ENCODE assay signal across 8 mouse cellular contexts in the genomic region with DNA sequence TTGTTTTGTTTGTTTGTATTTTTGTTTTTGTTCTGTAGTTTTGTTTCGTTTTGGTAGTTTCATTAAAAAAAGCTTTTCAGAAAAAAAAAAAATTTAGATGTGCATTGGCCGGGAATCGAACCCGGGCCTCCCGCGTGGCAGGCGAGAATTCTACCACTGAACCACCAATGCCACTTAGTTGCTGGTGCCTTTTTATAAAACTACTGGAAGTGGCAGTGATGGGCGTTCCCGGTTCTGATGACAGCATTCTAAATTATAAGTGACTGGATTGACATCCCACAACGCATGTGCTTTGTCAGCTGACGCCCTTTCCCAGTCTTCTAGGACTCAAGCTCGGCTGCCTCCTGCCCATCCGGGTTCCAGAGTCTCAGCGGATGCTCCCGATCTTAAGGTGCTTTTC. TPM values are rescaled to one million over a fixed set of nuclear protein-coding genes. Genes with fewer than 3 reads are reported as not detected.
DNase-seq lines count a peak whose midpoint lies in the region; ATAC-seq and TF ChIP-seq lines count a peak whose summit lies in the region.

No protein-coding gene starts in this region.

- H3K4me2 ChIP-seq in forebrain, embryonic 13.5 days: peak overlapping the region; percentile 77
- peak overlapping the region; percentile 76 for H3K4me2 ChIP-seq in midbrain, postnatal 0 days (ENCODE audit: low read depth, low read length, poor library complexity, severe bottlenecking)

- peak overlapping the region; percentile 80 for H3K4me3 ChIP-seq in bone marrow macrophage, adult 2 months (ENCODE audit: insufficient read depth, low read length)
- H3K4me3 ChIP-seq in forebrain, embryonic 13.5 days: peak overlapping the region; percentile 46
- peak overlapping the region; percentile 59 for H3K4me3 ChIP-seq in hindbrain, embryonic 10.5 days
- H3K4me3 ChIP-seq in midbrain, postnatal 0 days (ENCODE audit: low read depth, low read length): peak overlapping the region; percentile 45

- intact Hi-C loops in left cerebral cortex, postnatal 25 days (cut with DNase I): no loop called here
- intact Hi-C loops in left cerebral cortex, postnatal 4 days (cut with DNase I): no loop called here

- no peak for TF ChIP-seq POLR2A in bone marrow macrophage, adult 2 months (IDR thresholded peaks at IDR 0.05; ENCODE audit: borderline replicate concordance, low read depth, low read length)

- 9% methylated on average over 15 of the region's 15 CpGs for WGBS in forebrain, embryonic 13.5 days
- WGBS in hindbrain, embryonic 10.5 days: 12% methylated on average over 15 of the region's 15 CpGs
- WGBS in midbrain, postnatal 0 days: 8% methylated on average over 15 of the region's 15 CpGs

- DNase-seq in left cerebral cortex, postnatal 25 days (ENCODE audit: low spot score in 2 of 2): peak; percentile 33 to 53
- no peak for DNase-seq in left cerebral cortex, postnatal 4 days
- DNase-seq in hindbrain, embryonic 10.5 days (ENCODE audit: low spot score): peak; percentile 30
- DNase-seq in liver: peak; percentile 12
- peak; percentile 63 for DNase-seq in midbrain, postnatal 0 days (ENCODE audit: low spot score)
- no peak for DNase-seq in adipocyte (ENCODE audit: low spot score)

- ATAC-seq in forebrain, embryonic 13.5 days: peak; percentile 34
- peak; percentile 78 for ATAC-seq in midbrain, postnatal 0 days (ENCODE audit: low FRiP score)

- no peaks in the 10 kb centered on the region for H3K27me3 ChIP-seq in forebrain, embryonic 13.5 days
- H3K27me3 ChIP-seq in hindbrain, embryonic 10.5 days (ENCODE audit: insufficient read depth, poor library complexity, severe bottlenecking): no peaks in the 10 kb centered on the region
- H3K27me3 ChIP-seq in midbrain, postnatal 0 days (ENCODE audit: insufficient read depth, low read length): no peaks in the 10 kb centered on the region

- H3K9ac ChIP-seq in forebrain, embryonic 13.5 days: no peak overlapping the region
- no peak overlapping the region for H3K9ac ChIP-seq in midbrain, postnatal 0 days (replicated peaks; ENCODE audit: low read length, poor library complexity, severe bottlenecking)

- 0 out of 2 replicates have a peak overlapping the region, but pooled peaks have one; percentile 8 for H3K27ac ChIP-seq in bone marrow macrophage, adult 2 months (ENCODE audit: insufficient read depth, low read depth, low read length)
- 0 out of 2 replicates have a peak overlapping the region, but pooled peaks have one; percentile 14 for H3K27ac ChIP-seq in forebrain, embryonic 13.5 days
- peak overlapping the region; percentile 85; the same call in 1 of the 2 replicates for H3K27ac ChIP-seq in hindbrain, embryonic 10.5 days
- peak overlapping the region; percentile 40; the same call in 1 of the 2 replicates for H3K27ac ChIP-seq in midbrain, postnatal 0 days (ENCODE audit: low read depth, low read length)

- peaks cover 16% of the 10 kb centered on the region for H3K36me3 ChIP-seq in forebrain, embryonic 13.5 days (ENCODE audit: poor library complexity, severe bottlenecking)
- H3K36me3 ChIP-seq in hindbrain, embryonic 10.5 days: peaks cover 8% of the 10 kb centered on the region; the same call in 1 of the 2 replicates
- H3K36me3 ChIP-seq in midbrain, postnatal 0 days (ENCODE audit: insufficient read depth, low read length): no peaks in the 10 kb centered on the region

- H3K9me3 ChIP-seq in forebrain, embryonic 13.5 days (replicated peaks): no peaks in the 10 kb centered on the region
- peaks cover 7% of the 10 kb centered on the region for H3K9me3 ChIP-seq in hindbrain, embryonic 10.5 days
- no peaks in the 10 kb centered on the region for H3K9me3 ChIP-seq in midbrain, postnatal 0 days (ENCODE audit: low read length)

- TF ChIP-seq CTCF in bone marrow macrophage, adult 2 months (IDR thresholded peaks at IDR 0.05; ENCODE audit: low read depth, low read length): no peak
- no peak for TF ChIP-seq CTCF in midbrain, postnatal 0 days (IDR thresholded peaks at IDR 0.05)

- peaks cover 13% of the 10 kb centered on the region for H3K4me1 ChIP-seq in bone marrow macrophage, adult 2 months (ENCODE audit: control insufficient read depth, insufficient read depth, low read length)
- peaks cover 33% of the 10 kb centered on the region for H3K4me1 ChIP-seq in forebrain, embryonic 13.5 days
- peaks cover 49% of the 10 kb centered on the region for H3K4me1 ChIP-seq in hindbrain, embryonic 10.5 days (replicated peaks)
- H3K4me1 ChIP-seq in midbrain, postnatal 0 days (ENCODE audit: insufficient read depth, low read length): no peaks in the 10 kb centered on the region; the same call in 1 of the 2 replicates

RNA-seq across cellular contexts. Expression of gene Gm6525, which starts 55.0 kb away (rescaled TPM):
- not detected for total RNA-seq in left cerebral cortex, postnatal 25 days (2021)
- not detected for total RNA-seq in left cerebral cortex, postnatal 4 days (2021)
- polyA plus RNA-seq in bone marrow macrophage, adult 2 months (2012; ENCODE audit: insufficient read depth, insufficient read length, missing spikeins): 0.87 TPM in 1 of 2 replicates, not detected in the other
- polyA plus RNA-seq in forebrain, embryonic 13.5 days (2015; fragmentation: Nextera tagmentation; extraction: Ambion mirVana): 3.7 and 4.1 TPM in 2 replicates
- polyA plus RNA-seq in hindbrain, embryonic 10.5 days (2016; fragmentation: Nextera tagmentation; extraction: Ambion mirVana): 1.5 and 1.9 TPM in 2 replicates
- 0.90 TPM in 1 of 2 replicates, not detected in the other for total RNA-seq in midbrain, postnatal 0 days (2014; rRNA removed)
- 1.0 and 2.2 TPM in 2 replicates for polyA plus RNA-seq in midbrain, postnatal 0 days (2015; fragmentation: Nextera tagmentation; extraction: Ambion mirVana)

Comparison
In these comparisons a context has a peak if more than half of its experiments do, and no peak if none do; other contexts are left out.
1. DNase-seq: peak in left cerebral cortex, postnatal 25 days (2 of 2), hindbrain, embryonic 10.5 days (single experiment), liver (single experiment) and midbrain, postnatal 0 days (single experiment); none in left cerebral cortex, postnatal 4 days (single experiment) and adipocyte (single experiment).
2. H3K27ac ChIP-seq: peak in every context shown above with its lines; median percentile 85 in hindbrain, embryonic 10.5 days; 40 in midbrain, postnatal 0 days; 14 in forebrain, embryonic 13.5 days; 8 in bone marrow macrophage, adult 2 months.
3. Peak in every context shown above with its lines, with median percentiles within 50 percentile points of each other: H3K4me3 ChIP-seq.